Mouse (Mus musculus) ovary, postnatal 36 days (tissue): ENCODE data around the gene Smarca5.

Experiments
- DNase-seq: peaks from one replicate; pipeline ENCODE4 v3.0.0; 2022; ENCODE audit warnings: low spot score, mixed read lengths

Gene Smarca5

DNA sequence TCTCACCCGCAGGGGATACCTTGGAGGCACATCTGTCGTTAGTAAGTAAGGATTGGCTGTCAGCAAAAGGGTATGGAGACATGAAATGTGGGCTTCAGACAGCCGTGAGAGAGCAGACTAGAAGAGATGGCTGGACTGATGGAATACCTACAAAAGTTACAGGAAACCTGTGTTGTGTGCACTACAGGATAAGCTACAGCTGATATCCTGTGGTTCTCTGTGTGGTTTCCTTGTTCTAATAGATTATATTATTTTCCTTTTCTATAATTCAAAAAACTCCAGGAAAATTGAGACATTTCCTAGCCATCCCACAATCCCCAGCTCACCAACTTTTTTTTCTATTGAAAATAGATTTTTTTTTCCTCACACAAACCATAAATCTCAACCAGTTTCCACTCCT, 75.8 kb downstream of the Smarca5 start:
- DNase-seq, result no peak

DNA sequence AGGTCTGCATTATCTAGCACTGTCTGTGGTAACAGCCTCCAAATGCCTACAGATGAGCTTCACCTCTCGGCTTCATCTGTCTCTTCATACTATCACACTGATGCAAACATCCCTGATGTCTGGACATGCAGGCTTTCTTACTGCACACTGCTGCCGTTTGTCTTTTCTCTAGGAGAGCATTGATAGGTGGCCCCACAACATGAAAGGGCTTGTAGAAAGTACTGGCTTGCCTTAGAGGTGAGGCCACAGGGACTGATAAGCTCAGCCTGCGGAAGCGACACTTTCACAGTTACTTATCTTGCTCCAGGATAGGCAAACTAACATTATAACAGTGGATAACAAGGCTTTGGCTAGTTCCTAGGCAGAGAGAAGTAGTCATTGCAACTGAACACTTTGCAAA, 78.2 kb downstream of the Smarca5 start:
- no peak for DNase-seq

DNA sequence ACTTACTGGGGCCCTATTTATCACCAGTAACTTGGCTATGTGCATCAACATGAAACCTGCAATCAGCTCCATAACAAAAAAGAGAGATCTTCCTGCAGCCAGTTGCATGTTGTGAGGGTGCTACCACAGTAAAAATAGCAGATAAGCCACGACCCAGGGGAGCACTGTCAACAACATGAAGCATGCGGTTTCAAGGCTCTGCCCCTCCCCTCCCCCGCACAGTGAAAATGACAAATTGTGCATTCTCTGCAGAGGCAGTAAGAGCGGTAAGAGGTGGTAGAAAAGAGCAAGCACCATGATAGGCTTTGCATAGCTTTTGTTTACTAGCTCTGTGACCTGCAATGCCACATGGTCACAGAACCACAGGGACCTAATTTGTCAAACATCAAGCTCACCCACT, 81.7 kb downstream of the Smarca5 start:
- no peak for DNase-seq
